Mouse (Mus musculus) CH12.LX (cell line): ENCODE data around the gene Cabs1. TPM values are rescaled to one million over a fixed set of nuclear protein-coding genes. Genes with fewer than 3 reads are reported as not detected.

Source experiments
- DNase-seq: peaks from one replicate; pipeline ENCODE4 v3.0.0-alpha.2; 2013; ENCODE audit errors: extremely low read depth
- H3K27ac ChIP-seq: 2 replicates; pipeline ENCODE4 v1.5.1; 2012; ENCODE audit warnings: low read depth, mild to moderate bottlenecking, control low read depth, moderate library complexity; ENCODE audit not compliant: insufficient read depth
- H3K27me3 ChIP-seq: replicated peaks from 2 replicates; pipeline ENCODE3; 2012; ENCODE audit warnings: inconsistent platforms
- H3K36me3 ChIP-seq, 2 experiments: replicated peaks in 1 of 2; 2 replicates each; pipeline versions ENCODE3 to v1.6.1; 2012; ENCODE audit warnings: inconsistent platforms in 1 of 2, low read length in 1 of 2, mild to moderate bottlenecking in 1 of 2, mixed read lengths in 1 of 2, moderate library complexity in 1 of 2; ENCODE audit not compliant: control insufficient read depth in 1 of 2, insufficient read depth in 1 of 2
- H3K4me1 ChIP-seq, 2 experiments: 2 replicates each; pipeline ENCODE4 v1.6.1; 2012; ENCODE audit warnings: inconsistent platforms in 1 of 2, moderate library complexity in 1 of 2; ENCODE audit not compliant: insufficient read depth in 2 of 2, control insufficient read depth in 1 of 2
- H3K4me2 ChIP-seq: 2 replicates; pipeline ENCODE4 v1.6.1; 2012; ENCODE audit warnings: low read depth, mild to moderate bottlenecking, control low read depth; ENCODE audit not compliant: poor library complexity, insufficient read depth, severe bottlenecking
- H3K4me3 ChIP-seq, 3 experiments: fragments of 150-350 bp in 1 of 3; sonication (generic) in 1 of 3; replicated peaks in 1 of 3; 2 replicates each; pipeline versions ENCODE3 to v1.5.1; 2011 to 2012; ENCODE audit warnings: low read depth in 2 of 3, low read length in 2 of 3, mild to moderate bottlenecking in 2 of 3, moderate library complexity in 2 of 3, control low read depth in 1 of 3, improper control_type of control experiment in 1 of 3, inconsistent platforms in 1 of 3, mixed read lengths in 1 of 3; ENCODE audit not compliant: poor library complexity in 1 of 3
- H3K79me2 ChIP-seq: replicated peaks from 2 replicates; pipeline ENCODE4 v1.6.1; 2012; ENCODE audit warnings: mild to moderate bottlenecking, moderate library complexity; ENCODE audit not compliant: control insufficient read depth, poor library complexity, insufficient read depth, severe bottlenecking; ENCODE audit errors: extremely low read depth
- H3K9ac ChIP-seq: 2 replicates; pipeline ENCODE4 v1.6.1; 2012; ENCODE audit warnings: low read depth, mild to moderate bottlenecking, control low read depth, moderate library complexity; ENCODE audit not compliant: insufficient read depth
- H3K9me3 ChIP-seq: replicated peaks from 2 replicates; pipeline ENCODE3; 2012; ENCODE audit warnings: low read length, inconsistent platforms, mixed read lengths
- BHLHE40 ChIP-seq: IDR thresholded peaks from 2 replicates; pipeline ENCODE4 v1.6.1; 2011; ENCODE audit warnings: mild to moderate bottlenecking, low read depth, low read length, improper control_type of control experiment
- CHD1 ChIP-seq: IDR thresholded peaks from 2 replicates; pipeline ENCODE4 v1.6.1; 2012; ENCODE audit warnings: low read depth, low read length, improper control_type of control experiment, inconsistent platforms
- CTCF ChIP-seq, 2 experiments: IDR thresholded peaks in 1 of 2; conservative IDR thresholded peaks in 1 of 2; 2 replicates each; pipeline ENCODE4 v1.5.1; 2011 to 2012; ENCODE audit warnings: low read depth in 2 of 2, low read length in 2 of 2, improper control_type of control experiment in 1 of 2, inconsistent platforms in 1 of 2, mild to moderate bottlenecking in 1 of 2, moderate library complexity in 1 of 2
- ELF1 ChIP-seq: IDR thresholded peaks from 2 replicates; pipeline ENCODE4 v1.6.1; 2014; ENCODE audit warnings: low read depth, mild to moderate bottlenecking, inconsistent platforms, low read length, improper control_type of control experiment
- HCFC1 ChIP-seq: IDR thresholded peaks from 2 replicates; pipeline ENCODE4 v1.6.1; 2012; ENCODE audit warnings: low read depth, mild to moderate bottlenecking, inconsistent platforms, low read length, improper control_type of control experiment
- JUND ChIP-seq: conservative IDR thresholded peaks from 2 replicates; pipeline ENCODE4 v1.6.1; 2011; ENCODE audit warnings: low read depth, low read length, improper control_type of control experiment
- KAT2A ChIP-seq: IDR thresholded peaks from 2 replicates; pipeline ENCODE4 v1.6.1; 2012; ENCODE audit warnings: low read length, improper control_type of control experiment, inconsistent platforms; ENCODE audit not compliant: insufficient replicate concordance
- MAFK ChIP-seq: IDR thresholded peaks from 2 replicates; pipeline ENCODE4 v1.6.1; 2011; ENCODE audit warnings: low read length, improper control_type of control experiment; ENCODE audit not compliant: insufficient replicate concordance
- MAZ ChIP-seq: IDR thresholded peaks from 2 replicates; pipeline ENCODE4 v1.6.1; 2012; ENCODE audit warnings: low read depth, mild to moderate bottlenecking, inconsistent platforms, low read length, improper control_type of control experiment, moderate library complexity
- MXI1 ChIP-seq: IDR thresholded peaks from 2 replicates; pipeline ENCODE4 v1.6.1; 2011; ENCODE audit warnings: mild to moderate bottlenecking, low read depth, low read length, improper control_type of control experiment
- NELFE ChIP-seq: IDR thresholded peaks from 2 replicates; pipeline ENCODE4 v1.6.1; 2011; ENCODE audit warnings: low read depth, low read length, improper control_type of control experiment
- NRF1 ChIP-seq: IDR thresholded peaks from 2 replicates; pipeline ENCODE4 v1.6.1; 2014; ENCODE audit warnings: low read depth, mild to moderate bottlenecking, inconsistent platforms, low read length, improper control_type of control experiment, moderate library complexity
- POLR2A ChIP-seq: IDR thresholded peaks from 2 replicates; pipeline ENCODE4 v1.6.1; 2011; ENCODE audit warnings: low read depth, mild to moderate bottlenecking, improper control_type of control experiment, low read length
- RAD21 ChIP-seq: IDR thresholded peaks from 2 replicates; pipeline ENCODE4 v1.6.1; 2011; ENCODE audit warnings: low read depth, mild to moderate bottlenecking, low read length, improper control_type of control experiment, moderate library complexity
- RCOR1 ChIP-seq: conservative IDR thresholded peaks from 2 replicates; pipeline ENCODE4 v1.6.1; 2012; ENCODE audit warnings: low read depth, mild to moderate bottlenecking, inconsistent platforms, low read length, improper control_type of control experiment
- SIN3A ChIP-seq: IDR thresholded peaks from 2 replicates; pipeline ENCODE4 v1.6.1; 2012; ENCODE audit warnings: low read length, improper control_type of control experiment, inconsistent platforms
- SMC3 ChIP-seq: IDR thresholded peaks from 2 replicates; pipeline ENCODE4 v1.6.1; 2011; ENCODE audit warnings: low read depth, low read length, improper control_type of control experiment
- TCF12 ChIP-seq: IDR thresholded peaks from 2 replicates; pipeline ENCODE4 v1.6.1; 2014; ENCODE audit warnings: low read depth, mild to moderate bottlenecking, inconsistent platforms, low read length, improper control_type of control experiment
- UBTF ChIP-seq: IDR thresholded peaks from 2 replicates; pipeline ENCODE4 v1.6.1; 2012; ENCODE audit warnings: low read depth, mild to moderate bottlenecking, inconsistent platforms, low read length, improper control_type of control experiment, moderate library complexity
- ZC3H11A ChIP-seq: IDR thresholded peaks from 2 replicates; pipeline ENCODE4 v1.6.1; 2012; ENCODE audit warnings: low read depth, mild to moderate bottlenecking, inconsistent platforms, low read length, improper control_type of control experiment
- ZMIZ1 ChIP-seq: IDR thresholded peaks from 2 replicates; pipeline ENCODE4 v1.6.1; 2012; ENCODE audit warnings: low read depth, mild to moderate bottlenecking, inconsistent platforms, low read length, improper control_type of control experiment
- ZNF384 ChIP-seq: IDR thresholded peaks from 2 replicates; pipeline ENCODE4 v1.6.1; 2012; ENCODE audit warnings: low read depth, low read length, improper control_type of control experiment, inconsistent platforms
- dilution Hi-C: fragments of 300-500 bp; cut with MboI; formaldehyde crosslinking; loops from 2 replicates; pipeline ENCODE4 v1.14.3; 2020; ENCODE audit warnings: low sequenced_read_pairs; ENCODE audit not compliant: extremely low pct_unique_long_range_greater_than_20kb, extremely low pct_ligation_motif_present
- in situ Hi-C: fragments of 300-500 bp; cut with MboI; formaldehyde crosslinking; loops from 3 replicates; pipeline ENCODE4 v1.14.3; 2019; ENCODE audit warnings: low sequenced_read_pairs, low pct_ligation_motif_present, low pct_unique_long_range_greater_than_20kb, mixed read lengths
- polyA plus RNA-seq: library from polyadenylated mRNA; unstranded; fragments of >175 nt; gene quantifications from 2 replicates; pipeline ENCODE4 v1.2.1, GENCODE M21; 2012; ENCODE audit warnings: low read depth; ENCODE audit not compliant: insufficient read length
- total RNA-seq, 2 experiments: library from RNA; depleted of rRNA; stranded (reverse); fragments of 300-350 nt in 1 of 2; fragments of >200 nt in 1 of 2; gene quantifications; 2 replicates each; pipeline ENCODE4 v1.2.3; 2012 to 2014

The Cabs1 gene
- total and polyA plus RNA-seq, 3 experiments, result not detected

DNA sequence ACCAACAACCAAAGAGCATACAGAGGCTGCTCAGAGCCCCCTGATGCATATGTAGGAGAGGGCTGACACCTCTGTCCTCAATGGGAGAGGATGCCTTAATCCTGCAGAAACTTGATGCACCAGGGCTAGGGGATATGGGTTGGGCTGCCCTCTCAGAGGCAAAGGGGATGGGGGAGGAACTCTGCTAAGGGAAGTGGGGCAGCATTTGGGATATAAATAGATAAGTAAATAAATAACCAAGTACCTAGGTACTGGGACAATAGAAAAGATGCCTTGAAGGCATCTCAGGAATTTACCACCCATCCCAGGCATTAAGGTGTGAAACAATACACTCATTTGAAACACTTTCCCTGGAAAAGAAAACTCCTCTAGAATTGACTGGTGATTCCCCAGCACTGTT lies 27.4 kb upstream of the Cabs1 start:
- dilution Hi-C loops (no loop called here), in situ Hi-C loops (no loop called here)
- Histone ChIP-seq H3K9me3 (no peaks in the 10 kb centered on the region), H3K27ac (no peak overlapping the region), H3K79me2 (no peaks in the 10 kb centered on the region), H3K4me1 (no peaks in the 10 kb centered on the region), H3K4me3 (no peak overlapping the region), H3K9ac (no peak overlapping the region), H3K36me3 (no peaks in the 10 kb centered on the region), H3K27me3 (no peaks in the 10 kb centered on the region), H3K4me2 (no peak overlapping the region)
- DNase-seq, result no peak
- TF ChIP-seq ZC3H11A, result no peak
- no peak for TF ChIP-seq MAFK
- no peak for TF ChIP-seq TCF12
- no peak for TF ChIP-seq HCFC1
- TF ChIP-seq UBTF, result no peak
- TF ChIP-seq ZNF384, result no peak
- TF ChIP-seq ELF1, result no peak
- TF ChIP-seq, all 38 proteins: peak for 0

DNA sequence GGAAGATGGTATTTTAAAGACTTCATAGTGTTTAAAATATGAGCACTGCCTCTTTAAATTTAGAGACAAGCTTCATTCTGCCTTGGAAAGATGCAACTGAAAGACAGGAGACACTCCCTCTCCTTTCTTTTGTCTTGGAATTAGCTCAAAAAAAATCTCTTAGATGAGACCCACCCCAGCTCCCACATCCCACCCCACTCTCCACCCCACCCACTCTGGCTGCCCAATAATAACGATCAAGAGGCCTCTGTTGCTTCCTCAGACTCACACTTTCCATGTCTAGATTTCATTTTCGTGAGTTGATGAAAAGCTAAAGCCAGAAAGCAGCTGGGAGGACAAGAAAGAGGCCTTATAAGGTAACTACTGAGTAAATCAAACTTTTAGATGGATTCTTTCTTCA lies 10.0 kb upstream of the Cabs1 start, which contains the start of the genes 2310003L06Rik and Gm28434:
TSS of gene 2310003L06Rik (plus strand) at position 259 of the 400 bp plus-strand sequence.
TSS of gene Gm28434 (plus strand) at position 317 of the 400 bp plus-strand sequence.
- TF ChIP-seq MAZ (no peak), POLR2A (no peak), BHLHE40 (no peak), RAD21 (no peak), SMC3 (no peak), HCFC1 (no peak), ZNF384 (no peak), TCF12 (no peak), NELFE (no peak), MAFK (no peak), ZMIZ1 (no peak), KAT2A (no peak), MXI1 (no peak), SIN3A (no peak), JUND (no peak), CHD1 (no peak), CTCF (conservative IDR thresholded peaks at IDR 0.05 in 1 of 2, IDR thresholded peaks at IDR 0.05 in 1 of 2; ENCODE audit: low read depth in 2 of 2, low read length in 2 of 2) (no peak), RCOR1 (no peak), NRF1 (no peak)
- in situ Hi-C loops, result no loop called here

More for the DNA sequence above, 10.0 kb upstream of the Cabs1 start, which contains the start of the genes 2310003L06Rik and Gm28434:
- Histone ChIP-seq H3K9me3 (no peaks in the 10 kb centered on the region), H3K27ac (no peak within 1 kb of the TSS), H3K79me2 (no peaks in the 10 kb centered on the region), H3K36me3 (no peaks in the 10 kb centered on the region), H3K27me3 (no peaks in the 10 kb centered on the region), H3K9ac (no peak within 1 kb of the TSS), H3K4me2 (no peak within 1 kb of the TSS), H3K4me3 (no peak within 1 kb of the TSS), H3K4me1 (no peaks in the 10 kb centered on the region)
- no peak for DNase-seq
- dilution Hi-C loops, result no loop called here
